Mouse (Mus musculus) kidney, adult 2 months (tissue): ENCODE measurements around the gene Cela2a.

Experiments used
- CTCF ChIP-seq: fragments of 200-500 bp; conservative IDR thresholded peaks from 2 replicates; pipeline ENCODE4 v1.5.1; 2011; ENCODE audit warnings: low read depth, mild to moderate bottlenecking, control low read depth, low read length, moderate library complexity, mixed read lengths; ENCODE audit not compliant: insufficient read depth, insufficient read length
- POLR2A ChIP-seq: fragments of 200-500 bp; IDR thresholded peaks from one replicate; pipeline ENCODE4 v1.6.1; 2011; ENCODE audit warnings: low read depth, low read length, control low read depth

- TF ChIP-seq CTCF, result no peak
- no peak for TF ChIP-seq POLR2A
Measured at GRCm38 (mm10) chr4:141865006-141865405, 39.0 kb upstream of the Cela2a start.
